ENCODE assay signal across 8 mouse cellular contexts in genomic region chr5:44226521-44227461, GRCm38 (mm10). TPM values are rescaled to one million over a fixed set of nuclear protein-coding genes. Genes with fewer than 3 reads are reported as not detected.
DNase-seq lines count a peak whose midpoint lies in the region; ATAC-seq and TF ChIP-seq lines count a peak whose summit lies in the region.

Gene Tapt1 (minus strand): TSS chr5:44226626.

- DNase-seq in CH12.LX (ENCODE audit: extremely low read depth), result peak; percentile 55
- peak; percentile 85 for DNase-seq in forebrain, embryonic 14.5 days (ENCODE audit: low spot score)
- peak; percentile 90 to 91 for DNase-seq in heart, postnatal 10 days
- DNase-seq in large intestine, adult 2 months (ENCODE audit: low read depth, low spot score), result peak; percentile 44
- peak; percentile 93 for DNase-seq in liver, postnatal 0 days

- peak; percentile 82 for ATAC-seq in cerebellum, adult (ENCODE audit: insufficient number of reproducible peaks, low FRiP score, low TSS enrichment)
- ATAC-seq in forebrain, embryonic 14.5 days, result peak; percentile 97
- peak; percentile 94 for ATAC-seq in liver, postnatal 0 days
- ATAC-seq in neural tube, embryonic 13.5 days (ENCODE audit: low read depth), result peak; percentile 97

- dilution Hi-C loops in CH12.LX (cut with MboI; ENCODE audit: extremely low pct_ligation_motif_present, extremely low pct_unique_long_range_greater_than_20kb, low sequenced_read_pairs), result no loop called here

- no peak for TF ChIP-seq CTCF in CH12.LX (conservative IDR thresholded peaks at IDR 0.05 in 1 of 2, IDR thresholded peaks at IDR 0.05 in 1 of 2; ENCODE audit: low read depth in 2 of 2, low read length in 2 of 2)
- no peak for TF ChIP-seq CTCF in liver, postnatal 0 days (IDR thresholded peaks at IDR 0.05; ENCODE audit: low read depth)
- no peak for TF ChIP-seq CTCF in testis, adult 2 months (IDR thresholded peaks at IDR 0.05; ENCODE audit: control insufficient read depth, insufficient read depth, insufficient replicate concordance, low read depth, low read length)

- intact Hi-C loops in heart, postnatal 10 days (cut with DNase I), result loop anchor here (10.0 kb wide), 2 partner anchors 552 to 1448 kb away; no protein-coding TSS in a partner anchor

- peak within 1 kb of the TSS; percentile 76 to 90 (median 85) for H3K4me3 ChIP-seq in CH12.LX (replicated peaks in 1 of 3; ENCODE audit: low read depth in 2 of 3, low read length in 2 of 3, poor library complexity in 1 of 3)
- H3K4me3 ChIP-seq in forebrain, embryonic 14.5 days (ENCODE audit: low read depth, low read length), result peak within 1 kb of the TSS; percentile 81
- H3K4me3 ChIP-seq in liver, postnatal 0 days (ENCODE audit: low read depth, low read length), result peak within 1 kb of the TSS; percentile 97
- peak within 1 kb of the TSS; percentile 85 for H3K4me3 ChIP-seq in neural tube, embryonic 13.5 days
- H3K4me3 ChIP-seq in testis, adult 2 months (ENCODE audit: control insufficient read depth, low read depth, low read length), result peak within 1 kb of the TSS; percentile 88

- no peak for TF ChIP-seq EP300 in CH12.LX (IDR thresholded peaks at IDR 0.05; ENCODE audit: low read length)
- no peak for TF ChIP-seq EP300 in liver, postnatal 0 days (IDR thresholded peaks at IDR 0.05; ENCODE audit: low read depth)

- peak within 1 kb of the TSS; percentile 94 for H3K9ac ChIP-seq in CH12.LX (ENCODE audit: insufficient read depth, low read depth)
- H3K9ac ChIP-seq in forebrain, embryonic 14.5 days (ENCODE audit: low read length), result peak within 1 kb of the TSS; percentile 97
- H3K9ac ChIP-seq in liver, postnatal 0 days (replicated peaks), result peak within 1 kb of the TSS; percentile 98
- peak within 1 kb of the TSS; percentile 95 for H3K9ac ChIP-seq in neural tube, embryonic 13.5 days

- TF ChIP-seq POLR2A in CH12.LX (IDR thresholded peaks at IDR 0.05; ENCODE audit: low read depth, low read length), result peak; percentile 67; the same call in 1 of the 2 replicates
- TF ChIP-seq POLR2A in testis, adult 2 months (IDR thresholded peaks at IDR 0.05; ENCODE audit: control insufficient read depth, low read depth, low read length), result peak; percentile 65; the same call in 1 of the 2 replicates

- WGBS in forebrain, embryonic 14.5 days, result under 1% methylated on average over 72 of the region's 121 CpGs
- under 1% methylated on average over 105 of the region's 121 CpGs for WGBS in large intestine, adult 2 months
- WGBS in liver, postnatal 0 days (ENCODE audit: insufficient replicate concordance), result under 1% methylated on average over 62 of the region's 121 CpGs
- under 1% methylated on average over 87 of the region's 121 CpGs for WGBS in neural tube, embryonic 13.5 days

- H3K27me3 ChIP-seq in CH12.LX (replicated peaks), result no peaks in the 10 kb centered on the region
- H3K27me3 ChIP-seq in forebrain, embryonic 14.5 days (replicated peaks; ENCODE audit: control insufficient read depth, insufficient read depth, low read length), result no peaks in the 10 kb centered on the region
- no peaks in the 10 kb centered on the region for H3K27me3 ChIP-seq in liver, postnatal 0 days (ENCODE audit: insufficient read depth, low read length)
- no peaks in the 10 kb centered on the region for H3K27me3 ChIP-seq in neural tube, embryonic 13.5 days
- no peaks in the 10 kb centered on the region for H3K27me3 ChIP-seq in testis, adult 2 months (ENCODE audit: control insufficient read depth, insufficient read depth, low read length)

- H3K36me3 ChIP-seq in CH12.LX (replicated peaks in 1 of 2; ENCODE audit: control insufficient read depth in 1 of 2, insufficient read depth in 1 of 2, low read length in 1 of 2), result peaks cover 0 to 12% of the 10 kb centered on the region in 2 experiments
- H3K36me3 ChIP-seq in forebrain, embryonic 14.5 days (ENCODE audit: control insufficient read depth, insufficient read depth, low read length), result no peaks in the 10 kb centered on the region
- peaks cover 7% of the 10 kb centered on the region for H3K36me3 ChIP-seq in liver, postnatal 0 days (replicated peaks; ENCODE audit: insufficient read depth, low read length)
- no peaks in the 10 kb centered on the region for H3K36me3 ChIP-seq in neural tube, embryonic 13.5 days
- H3K36me3 ChIP-seq in testis, adult 2 months (ENCODE audit: control insufficient read depth, insufficient read depth, low read length), result no peaks in the 10 kb centered on the region

- peak within 1 kb of the TSS; percentile 70 for H3K4me2 ChIP-seq in CH12.LX (ENCODE audit: insufficient read depth, low read depth, poor library complexity, severe bottlenecking)
- peak within 1 kb of the TSS; percentile 80 for H3K4me2 ChIP-seq in forebrain, embryonic 14.5 days (ENCODE audit: low read length)
- peak within 1 kb of the TSS; percentile 75 for H3K4me2 ChIP-seq in liver, postnatal 0 days (ENCODE audit: low read depth, low read length)
- H3K4me2 ChIP-seq in neural tube, embryonic 13.5 days, result peak within 1 kb of the TSS; percentile 84

- no peaks in the 10 kb centered on the region for H3K9me3 ChIP-seq in CH12.LX (replicated peaks; ENCODE audit: low read length)
- H3K9me3 ChIP-seq in forebrain, embryonic 14.5 days (replicated peaks; ENCODE audit: control insufficient read depth, low read length), result no peaks in the 10 kb centered on the region
- H3K9me3 ChIP-seq in liver, postnatal 0 days (ENCODE audit: low read length), result no peaks in the 10 kb centered on the region
- H3K9me3 ChIP-seq in neural tube, embryonic 13.5 days, result no peaks in the 10 kb centered on the region

- TF ChIP-seq RAD21 in CH12.LX (IDR thresholded peaks at IDR 0.05; ENCODE audit: low read depth, low read length), result no peak

- in situ Hi-C loops in CH12.LX (cut with MboI; ENCODE audit: low pct_ligation_motif_present, low pct_unique_long_range_greater_than_20kb, low sequenced_read_pairs), result loop anchor here (25.0 kb wide), 1 partner anchor 339 kb away; no protein-coding TSS in a partner anchor

- peaks cover 9 to 49% of the 10 kb centered on the region in 2 experiments; a peak in 3 of 4 replicates for H3K4me1 ChIP-seq in CH12.LX (ENCODE audit: control insufficient read depth in 1 of 2, insufficient read depth in 2 of 2)
- H3K4me1 ChIP-seq in forebrain, embryonic 14.5 days (ENCODE audit: control insufficient read depth, insufficient read depth, low read length), result peaks cover 17% of the 10 kb centered on the region
- peaks cover 27% of the 10 kb centered on the region for H3K4me1 ChIP-seq in liver, postnatal 0 days (ENCODE audit: insufficient read depth)
- H3K4me1 ChIP-seq in neural tube, embryonic 13.5 days (replicated peaks), result peaks cover 38% of the 10 kb centered on the region
- H3K4me1 ChIP-seq in testis, adult 2 months (ENCODE audit: control insufficient read depth, insufficient read depth, low read length), result no peaks in the 10 kb centered on the region

- peaks cover 26% of the 10 kb centered on the region for H3K79me2 ChIP-seq in CH12.LX (replicated peaks; ENCODE audit: control insufficient read depth, extremely low read depth, insufficient read depth, poor library complexity, severe bottlenecking)

- peak within 1 kb of the TSS; percentile 56 for H3K27ac ChIP-seq in CH12.LX (ENCODE audit: insufficient read depth, low read depth)
- peak within 1 kb of the TSS; percentile 89 for H3K27ac ChIP-seq in forebrain, embryonic 14.5 days (ENCODE audit: low read depth, low read length)
- peak within 1 kb of the TSS; percentile 94 for H3K27ac ChIP-seq in liver, postnatal 0 days (ENCODE audit: low read depth)
- peak within 1 kb of the TSS; percentile 95 for H3K27ac ChIP-seq in neural tube, embryonic 13.5 days (replicated peaks)
- peak within 1 kb of the TSS; percentile 98 for H3K27ac ChIP-seq in testis, adult 2 months (ENCODE audit: control insufficient read depth, insufficient read depth, low read depth, low read length)

TF ChIP-seq in CH12.LX, 34 proteins besides CTCF, POLR2A, EP300 and RAD21 (continues in another document):
- peak; percentile 25; the same call in 1 of the 2 replicates for TF ChIP-seq ZMIZ1 (IDR thresholded peaks at IDR 0.05; ENCODE audit: low read depth, low read length)
- 0 out of 2 replicates have a peak, but pooled peaks have one; percentile 30 for TF ChIP-seq RCOR1 (conservative IDR thresholded peaks at IDR 0.05; ENCODE audit: low read depth, low read length)
- TF ChIP-seq MAZ (IDR thresholded peaks at IDR 0.05; ENCODE audit: low read depth, low read length), result no peak
- TF ChIP-seq POLR2AphosphoS2 (IDR thresholded peaks at IDR 0.05; ENCODE audit: low read depth, low read length), result no peak
- 0 out of 2 replicates have a peak, but pooled peaks have one; percentile 18 for TF ChIP-seq MEF2A (IDR thresholded peaks at IDR 0.05; ENCODE audit: borderline replicate concordance, low read depth, low read length)
- no peak for TF ChIP-seq MAFK (IDR thresholded peaks at IDR 0.05; ENCODE audit: insufficient replicate concordance, low read length)
- TF ChIP-seq BHLHE40 (IDR thresholded peaks at IDR 0.05; ENCODE audit: low read depth, low read length), result no peak
- TF ChIP-seq UBTF (IDR thresholded peaks at IDR 0.05; ENCODE audit: low read depth, low read length), result peak; percentile 56; the same call in 1 of the 2 replicates
- TF ChIP-seq GABPA (IDR thresholded peaks at IDR 0.05; ENCODE audit: insufficient replicate concordance, low read depth, low read length), result no peak
- TF ChIP-seq CHD2 (IDR thresholded peaks at IDR 0.05; ENCODE audit: low read length), result no peak
- TF ChIP-seq MXI1 (IDR thresholded peaks at IDR 0.05; ENCODE audit: low read depth, low read length), result no peak
- TF ChIP-seq SIN3A (IDR thresholded peaks at IDR 0.05; ENCODE audit: low read length), result 0 out of 2 replicates have a peak, but pooled peaks have one; percentile 10
- no peak for TF ChIP-seq JUN (IDR thresholded peaks at IDR 0.05; ENCODE audit: insufficient read depth, low read depth, low read length)
- TF ChIP-seq E2F4 (IDR thresholded peaks at IDR 0.05; ENCODE audit: insufficient replicate concordance, low read depth, low read length), result no peak
- TF ChIP-seq PAX5 (IDR thresholded peaks at IDR 0.05; ENCODE audit: low read length), result no peak
- no peak for TF ChIP-seq MYC (IDR thresholded peaks at IDR 0.05; ENCODE audit: low read depth, low read length)
- no peak for TF ChIP-seq ETS1 (conservative IDR thresholded peaks at IDR 0.05; ENCODE audit: low read depth, low read length)
- 0 out of 2 replicates have a peak, but pooled peaks have one; percentile 24 for TF ChIP-seq ELF1 (IDR thresholded peaks at IDR 0.05; ENCODE audit: low read depth, low read length)

RNA-seq across cellular contexts. Expression of gene Tapt1, which starts in this region (rescaled TPM):
- total RNA-seq in CH12.LX (2012; rRNA removed) (15.7 and 18.1 TPM in 2 replicates), CH12.LX (2014; rRNA removed) (40.8 and 42.5 TPM in 2 replicates)
- 25.7 and 33.5 TPM in 2 replicates for polyA plus RNA-seq in CH12.LX (2012; ENCODE audit: insufficient read length, low read depth)
- polyA plus RNA-seq in forebrain, embryonic 14.5 days (2014; fragmentation: Nextera tagmentation; extraction: Ambion mirVana), result 26.2 and 26.3 TPM in 2 replicates
- 10 to 100 TPM; 26.7 to 27.5 TPM for total RNA-seq in heart, postnatal 10 days (2021)
- polyA plus RNA-seq in large intestine, adult 2 months (2012; rRNA removed), result 15.6 and 21.8 TPM in 2 replicates
- polyA plus RNA-seq in liver, postnatal 0 days (2015; fragmentation: Nextera tagmentation; extraction: Ambion mirVana), result 29.8 and 33.3 TPM in 2 replicates
- 26.9 and 31.1 TPM in 2 replicates for polyA plus RNA-seq in neural tube, embryonic 13.5 days (2015; fragmentation: Nextera tagmentation; extraction: Ambion mirVana)
- polyA plus RNA-seq in testis, adult 2 months (2012; rRNA removed), result 21.5 and 29.4 TPM in 2 replicates

Comparison
In these comparisons a context has a peak if more than half of its experiments do, and no peak if none do; other contexts are left out.
1. Peak in every context shown above with its lines: DNase-seq, ATAC-seq, H3K4me3 ChIP-seq and H3K27ac ChIP-seq.